1 mouse cellular context compared by ENCODE assay signal in genomic region chr11:109364881-109365280, GRCm38 (mm10).
TF ChIP-seq lines count a peak whose summit lies in the region.

No protein-coding gene starts in this region.

TF ChIP-seq in CH12.LX, 34 proteins besides CTCF, POLR2A, EP300 and RAD21 (continued from another document):
- no peak for TF ChIP-seq ZC3H11A (IDR thresholded peaks at IDR 0.05; ENCODE audit: low read depth, low read length)
